In the genomic region with DNA sequence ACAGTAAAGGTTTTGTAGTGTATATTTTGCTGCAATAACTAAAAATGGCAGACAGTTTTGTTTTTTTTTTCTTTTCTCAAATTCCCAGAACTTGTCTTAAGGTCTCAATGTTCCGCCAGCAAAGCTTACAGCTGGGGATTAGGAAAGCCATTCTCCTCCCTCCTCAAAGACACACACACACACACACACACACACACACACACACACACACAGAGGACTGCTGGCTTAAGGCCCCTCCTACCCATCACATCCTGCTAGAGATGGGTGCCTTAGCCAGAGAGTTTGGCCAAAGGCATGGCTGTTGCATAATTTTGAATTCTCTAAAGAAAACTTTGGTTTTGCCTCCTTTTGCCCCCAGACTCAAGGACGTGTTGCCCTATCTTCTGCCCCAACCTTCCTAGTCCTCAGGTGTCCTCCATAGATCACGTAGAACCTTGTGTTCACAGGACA, we compare ENCODE assay signal across 9 mouse cellular contexts. TPM values are rescaled to one million over a fixed set of nuclear protein-coding genes. Genes with fewer than 3 reads are reported as not detected.
DNase-seq lines count a peak whose midpoint lies in the region; ATAC-seq and TF ChIP-seq lines count a peak whose summit lies in the region.
"Had no signal": no experiment of that assay in that cellular context is flagged by ENCODE, and none has a peak within 500 bp of the region (broad histone marks: within the 10 kb centered on the region; RNA-seq: fewer than 3 reads in every experiment).

No protein-coding gene starts in this region.

- H3K9ac ChIP-seq in liver, adult 2 months (ENCODE audit: low read depth, low read length) = no peak overlapping the region
- no peak overlapping the region for H3K9ac ChIP-seq in liver, embryonic 11.5 days (ENCODE audit: low read depth, low read length)

- 59% methylated on average over 3 of the region's 3 CpGs for WGBS in liver, adult 2 months
- 71% methylated on average over 3 of the region's 3 CpGs for WGBS in liver, embryonic 11.5 days

- peak overlapping the region; percentile 38 for H3K27ac ChIP-seq in liver, adult 2 months (replicated peaks; ENCODE audit: insufficient read depth, low read depth, low read length)
- H3K27ac ChIP-seq in liver, embryonic 11.5 days (ENCODE audit: low read depth, low read length) = no peak overlapping the region; the same call in 1 of the 2 replicates

- no peak overlapping the region for H3K4me2 ChIP-seq in liver, embryonic 11.5 days

- H3K79me2 ChIP-seq in liver, adult 2 months (ENCODE audit: control insufficient read depth, insufficient read depth, low read length) = peaks cover 3% of the 10 kb centered on the region; the same call in 1 of the 2 replicates

- intact Hi-C loops in heart, postnatal 36 days (cut with DNase I) = loop anchor here (2.0 kb wide), 1 partner anchor 33 kb away; no protein-coding TSS in a partner anchor

- H3K4me1 ChIP-seq in liver, adult 2 months (ENCODE audit: control insufficient read depth, insufficient read depth, low read length) = peaks cover 4% of the 10 kb centered on the region; the same call in 1 of the 2 replicates
- peaks cover 6% of the 10 kb centered on the region; the same call in 1 of the 2 replicates for H3K4me1 ChIP-seq in liver, embryonic 11.5 days (replicated peaks; ENCODE audit: control insufficient read depth, insufficient read depth, low read length)

- no peak for DNase-seq in liver, adult 2 months (ENCODE audit: extremely low read depth, low read depth, low spot score)
- DNase-seq in liver, embryonic 11.5 days (ENCODE audit: low spot score) = no peak
- DNase-seq in gastrocnemius, postnatal 10 days = peak; percentile 34
- peak; percentile 53 to 67 for DNase-seq in heart, postnatal 36 days
- peak; percentile 47 to 68 for DNase-seq in lung, postnatal 4 days
- DNase-seq in frontal cortex, adult 2 months (ENCODE audit: extremely low spot score in 1 of 2, low spot score in 1 of 2) = no peak
- no peak for DNase-seq in frontal cortex, postnatal 14 days (ENCODE audit: low spot score in 2 of 2)
- no peak for DNase-seq in natural killer cell, adult 2 months (ENCODE audit: low spot score in 2 of 2)

- no peaks in the 10 kb centered on the region for H3K9me3 ChIP-seq in liver, embryonic 11.5 days (ENCODE audit: control insufficient read depth, low read length)

- no peak for ATAC-seq in liver, embryonic 11.5 days (replicated peaks; ENCODE audit: low FRiP score)
- ATAC-seq: Patski had no signal

- TF ChIP-seq CTCF in liver, adult 2 months (IDR thresholded peaks at IDR 0.05; ENCODE audit: low read depth, low read length) = no peak

- no peak overlapping the region for H3K4me3 ChIP-seq in liver, adult 2 months (ENCODE audit: insufficient read depth, low read depth, low read length)
- H3K4me3 ChIP-seq in liver, embryonic 11.5 days (ENCODE audit: low read depth, low read length) = no peak overlapping the region

- no peak for TF ChIP-seq POLR2A in liver, adult 2 months (IDR thresholded peaks at IDR 0.05; ENCODE audit: extremely low read depth, insufficient read depth, low read length)

- H3K36me3 ChIP-seq in liver, adult 2 months (ENCODE audit: control insufficient read depth, insufficient read depth, low read length) = no peaks in the 10 kb centered on the region
- no peaks in the 10 kb centered on the region for H3K36me3 ChIP-seq in liver, embryonic 11.5 days (ENCODE audit: control insufficient read depth, insufficient read depth, low read length)

- no peaks in the 10 kb centered on the region for H3K27me3 ChIP-seq in liver, adult 2 months (ENCODE audit: control insufficient read depth, insufficient read depth, low read length)
- no peaks in the 10 kb centered on the region for H3K27me3 ChIP-seq in liver, embryonic 11.5 days (replicated peaks; ENCODE audit: control insufficient read depth, insufficient read depth, low read length)
- H3K27me3 ChIP-seq: Patski had no signal

RNA-seq across cellular contexts. Expression of a gene that starts 35.0 kb away (rescaled TPM):
- 7.7 and 10.9 TPM in 2 replicates for total RNA-seq in liver, adult 2 months (2014; rRNA removed)
- polyA plus RNA-seq in liver, adult 2 months (2012; rRNA removed) = 6.1 and 8.0 TPM in 2 replicates
- polyA plus RNA-seq in liver, embryonic 11.5 days (2014; fragmentation: Nextera tagmentation; extraction: Ambion mirVana) = 12.2 and 13.1 TPM in 2 replicates
- total RNA-seq in gastrocnemius, postnatal 10 days (2021) = 100 to 1,000 TPM; 340 to 382 TPM
- total RNA-seq in heart, postnatal 36 days (2021) = 100 to 1,000 TPM; 228 to 282 TPM
- polyA plus RNA-seq in frontal cortex, adult 2 months (2012; rRNA removed) = 34.3 and 39.7 TPM in 2 replicates

RNA-seq across cellular contexts. Expression of a gene that starts 35.0 kb away (rescaled TPM):
- total RNA-seq in liver, adult 2 months (2014; rRNA removed) = 25.7 and 28.3 TPM in 2 replicates
- polyA plus RNA-seq in liver, adult 2 months (2012; rRNA removed) = 21.8 and 29.1 TPM in 2 replicates
- 40.8 and 45.7 TPM in 2 replicates for polyA plus RNA-seq in liver, embryonic 11.5 days (2014; fragmentation: Nextera tagmentation; extraction: Ambion mirVana)
- total RNA-seq in gastrocnemius, postnatal 10 days (2021) = 100 to 1,000 TPM; 741 to 775 TPM
- 100 to 1,000 TPM; 371 to 526 TPM for total RNA-seq in heart, postnatal 36 days (2021)
- polyA plus RNA-seq in frontal cortex, adult 2 months (2012; rRNA removed) = 31.8 and 43.2 TPM in 2 replicates

Comparison
In these comparisons a context has a peak if more than half of its experiments do, and no peak if none do; other contexts are left out.
1. DNase-seq: peak in gastrocnemius, postnatal 10 days (single experiment), heart, postnatal 36 days (2 of 2) and lung, postnatal 4 days (2 of 2); none in liver, adult 2 months (single experiment), liver, embryonic 11.5 days (single experiment), frontal cortex, adult 2 months (0 of 2), frontal cortex, postnatal 14 days (0 of 2) and natural killer cell, adult 2 months (0 of 2).
2. RNA of a gene that starts 35.0 kb away (total RNA-seq): 340 to 382 TPM in gastrocnemius, postnatal 10 days and 228 to 282 TPM in heart, postnatal 36 days; 7.7 to 10.9 TPM in liver, adult 2 months; every median in the first group is over 10 times any median in the second.
3. RNA of a gene that starts 35.0 kb away (total RNA-seq): 741 to 775 TPM in gastrocnemius, postnatal 10 days and 371 to 526 TPM in heart, postnatal 36 days; 25.7 to 28.3 TPM in liver, adult 2 months; every median in the first group is over 10 times any median in the second.